Mouse (Mus musculus) NIH3T3 (cell line): ENCODE data around the gene B4galt1.
A peak's percentile ranks its signal among the peaks of the same experiment; 100 is the strongest.

ENCODE experiments used
- DNase-seq: peaks from one replicate; pipeline ENCODE4 v3.0.0-alpha.2; 2012; ENCODE audit warnings: low read depth

Gene B4galt1

GRCm38 (mm10) chr4:40872129-40872528 lies 18.3 kb upstream of the B4galt1 start:
- no peak for DNase-seq

- DNase-seq = no peak
Observed at GRCm38 (mm10) chr4:40870206-40870605, 16.4 kb upstream of the B4galt1 start.

DNA sequence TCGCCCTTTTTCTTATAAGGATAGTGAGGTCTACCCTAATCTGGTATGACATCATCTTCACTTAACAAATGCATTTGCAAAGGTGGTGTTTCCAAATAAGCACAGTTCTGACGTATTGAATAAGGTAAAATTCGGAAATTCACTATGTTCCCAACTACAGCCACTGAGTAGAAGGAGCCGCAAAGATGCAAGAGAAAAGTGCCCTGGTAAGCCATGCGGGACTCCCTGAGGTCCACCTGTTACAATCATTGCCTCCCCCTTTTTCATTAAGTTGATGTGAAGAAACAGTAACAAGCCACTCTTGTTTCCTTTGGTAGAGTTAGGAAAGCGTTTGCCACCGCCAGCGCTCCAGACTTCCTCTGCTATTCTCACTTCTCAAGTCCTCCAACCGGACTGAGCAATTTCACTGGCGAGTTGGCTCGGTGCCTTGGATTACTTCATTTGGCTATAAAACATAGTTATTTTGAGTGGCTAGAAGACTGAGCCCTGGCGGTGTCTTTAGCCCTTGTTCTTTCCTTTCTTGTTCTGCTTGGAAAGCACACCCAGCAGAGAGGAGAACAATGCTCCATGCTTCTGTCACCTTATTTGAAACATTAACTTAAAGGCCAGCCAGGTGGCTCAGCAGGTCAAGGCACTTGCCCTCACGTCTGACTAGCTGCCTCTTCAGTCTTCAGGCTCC lies 14.9 kb upstream of the B4galt1 start:
- DNase-seq = peak; percentile 87

- DNase-seq = no peak
Observed at GRCm38 (mm10) chr4:40864361-40864760, 10.6 kb upstream of the B4galt1 start.

GRCm38 (mm10) chr4:40863340-40863739 lies 9.5 kb upstream of the B4galt1 start:
- no peak for DNase-seq

GRCm38 (mm10) chr4:40861131-40861530 lies 7.3 kb upstream of the B4galt1 start:
- DNase-seq = no peak

DNA sequence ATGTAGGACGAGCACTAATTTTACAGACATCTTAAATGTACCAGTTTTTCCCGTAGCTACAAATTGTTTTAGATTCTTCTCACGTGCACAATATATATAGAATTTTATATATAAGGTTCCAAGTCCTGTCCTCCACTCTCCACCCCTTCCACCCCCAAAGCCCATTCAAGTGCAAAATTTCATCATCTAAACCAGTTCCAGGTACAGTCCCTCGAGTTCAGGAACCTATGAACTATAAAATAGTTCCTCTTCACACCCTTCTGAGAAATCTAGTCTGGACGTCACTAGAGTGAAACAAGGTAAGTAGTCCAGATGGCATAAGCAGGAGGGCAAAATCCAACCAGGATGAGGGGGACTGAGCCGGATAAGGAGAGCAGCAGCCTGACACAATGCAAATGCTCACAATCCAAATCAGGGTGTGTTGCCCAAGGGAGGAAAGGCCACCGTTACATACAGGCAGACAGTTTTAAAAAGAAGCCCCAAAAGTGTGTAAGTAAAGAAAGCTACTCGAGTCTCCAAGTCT lies 4.1 kb upstream of the B4galt1 start:
- no peak for DNase-seq

DNA sequence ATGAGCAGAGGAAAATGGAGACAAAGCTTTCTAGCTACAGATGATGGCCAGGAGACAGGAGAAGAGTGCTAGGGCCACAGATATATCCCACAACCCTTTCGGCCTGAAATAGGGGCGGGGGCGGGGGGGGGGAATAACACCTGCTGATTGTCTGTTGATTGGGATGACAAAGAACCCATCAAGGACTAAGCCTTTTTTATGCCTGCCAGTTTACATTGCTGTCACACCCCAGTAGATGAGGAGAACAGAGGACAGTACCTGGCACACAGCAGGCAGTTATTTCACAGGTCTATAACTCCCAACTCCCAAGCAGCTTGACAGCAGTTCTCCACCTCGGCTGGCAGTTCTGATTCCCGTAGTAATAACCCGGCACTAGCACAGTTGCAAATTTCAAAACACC lies 2.8 kb upstream of the B4galt1 start:
- DNase-seq = no peak

DNA sequence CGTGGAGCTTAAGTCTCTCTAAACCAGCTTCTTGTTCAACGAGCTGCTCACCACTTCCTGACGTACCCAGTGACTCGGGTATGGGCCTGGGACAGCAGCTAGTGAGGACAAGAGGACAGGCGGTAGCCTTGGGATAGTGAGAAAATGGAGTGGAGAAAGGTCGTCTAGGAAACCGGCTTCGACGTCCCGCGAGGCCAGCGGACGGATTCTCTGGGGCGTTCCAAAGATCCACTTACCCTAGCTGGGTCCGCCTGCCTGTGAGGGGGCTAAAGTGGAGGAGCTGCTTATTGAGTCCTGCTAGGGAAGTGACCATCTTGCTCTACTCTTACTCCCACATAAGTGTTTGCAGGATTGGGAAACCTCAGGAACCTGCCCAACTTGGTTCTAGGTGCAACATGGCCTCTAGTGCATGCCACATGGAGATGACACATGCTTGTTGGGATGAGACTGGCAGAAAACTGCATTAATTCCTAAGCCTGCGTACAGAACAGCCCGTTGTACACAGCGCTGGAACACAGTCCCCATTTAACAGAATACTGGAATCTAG lies 655 bp upstream of the B4galt1 start:
- DNase-seq = no peak

DNA sequence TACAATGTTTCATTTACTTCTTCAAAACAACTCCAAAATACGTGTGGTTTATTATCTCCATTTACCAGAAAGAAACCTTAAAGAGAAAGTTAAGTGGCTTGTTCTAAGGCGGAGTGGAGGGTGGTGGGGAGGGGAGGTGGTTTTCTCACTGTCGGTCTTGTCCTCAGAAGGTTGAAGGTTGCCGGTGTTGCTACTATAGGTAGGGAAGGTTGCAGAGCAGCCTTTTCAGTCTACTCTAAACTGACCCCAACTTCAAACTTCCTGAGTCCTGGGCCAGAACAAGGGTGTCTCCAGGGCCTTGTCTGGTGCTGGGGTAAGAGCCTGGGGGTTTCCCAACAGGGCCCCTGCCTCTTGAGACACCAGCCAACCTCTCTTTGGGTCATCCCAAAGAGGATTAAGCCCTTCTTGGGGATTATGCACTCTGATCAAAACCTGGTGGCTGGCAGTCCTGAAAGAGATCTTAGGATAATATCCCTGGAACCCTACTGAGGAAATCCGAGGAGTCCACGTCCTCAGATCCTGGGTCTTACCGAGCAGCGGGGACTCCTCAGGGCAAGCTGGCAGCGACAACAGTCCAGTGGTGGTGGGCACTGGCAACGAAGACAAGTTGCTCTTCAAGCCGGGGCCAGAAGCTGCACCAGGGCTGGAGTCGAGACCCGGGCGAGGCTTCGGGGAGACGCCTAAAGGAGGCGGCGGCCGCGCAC lies 792 bp downstream of the B4galt1 start:
- DNase-seq = no peak

- DNase-seq = peak; percentile 76
Observed at GRCm38 (mm10) chr4:40852249-40852781, 1.5 kb downstream of the B4galt1 start.

DNA sequence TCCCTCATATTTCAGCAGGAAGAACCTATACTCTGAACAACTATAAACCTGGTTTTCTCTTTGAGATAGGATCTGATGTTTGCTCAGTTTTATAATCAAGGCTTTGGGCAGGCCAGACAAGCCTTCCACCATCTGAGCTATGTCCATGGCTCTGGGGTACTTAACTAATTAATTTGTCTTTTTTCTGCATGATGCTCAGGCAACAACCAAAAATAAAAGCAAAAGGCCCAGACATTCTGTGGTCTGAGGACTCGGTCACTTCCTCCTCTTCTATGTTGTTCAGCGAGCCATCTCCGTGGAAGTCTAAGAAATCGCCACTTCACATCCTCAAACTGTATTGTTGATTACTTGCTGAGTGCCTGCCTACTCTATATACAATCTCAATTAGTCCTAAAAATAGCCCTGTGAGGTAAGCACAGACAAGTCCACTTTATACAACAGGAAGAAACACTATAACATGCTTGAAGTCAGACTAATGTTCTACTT lies 2.0 kb downstream of the B4galt1 start:
- DNase-seq = no peak

DNA sequence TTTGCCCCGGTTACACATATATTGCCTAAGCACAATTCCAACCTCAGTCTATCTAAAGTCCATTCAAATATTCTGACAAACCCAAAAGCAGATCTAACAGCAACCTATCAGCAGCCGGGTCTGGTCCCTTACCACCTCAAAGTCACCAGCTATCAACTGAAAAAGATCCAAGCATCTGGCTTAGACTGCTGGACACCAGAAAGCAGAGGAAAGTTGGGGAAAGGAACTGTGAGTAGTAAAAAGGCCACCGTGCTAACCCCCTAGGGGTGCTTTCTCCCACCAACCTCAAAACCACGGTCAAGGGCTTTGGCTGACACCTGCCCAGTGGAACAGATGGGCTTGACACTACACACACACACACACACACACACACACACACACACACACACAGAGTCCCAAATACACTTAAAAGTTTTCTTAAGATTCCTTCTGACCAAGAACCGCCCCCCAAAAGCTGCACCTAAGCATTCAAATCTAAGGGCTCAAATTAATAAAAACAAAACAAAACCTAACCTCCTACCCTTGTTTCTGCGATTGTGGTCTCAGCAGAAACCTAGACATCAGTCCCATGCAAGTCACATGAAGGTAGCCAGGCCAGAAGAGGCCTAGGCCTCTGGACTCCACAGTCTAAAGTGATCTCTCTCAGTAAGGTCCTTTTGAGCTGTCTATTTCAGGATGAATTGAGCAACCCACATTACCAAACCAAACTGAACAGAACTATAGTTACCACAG lies 2.6 kb downstream of the B4galt1 start:
- peak; percentile 42 for DNase-seq

DNA sequence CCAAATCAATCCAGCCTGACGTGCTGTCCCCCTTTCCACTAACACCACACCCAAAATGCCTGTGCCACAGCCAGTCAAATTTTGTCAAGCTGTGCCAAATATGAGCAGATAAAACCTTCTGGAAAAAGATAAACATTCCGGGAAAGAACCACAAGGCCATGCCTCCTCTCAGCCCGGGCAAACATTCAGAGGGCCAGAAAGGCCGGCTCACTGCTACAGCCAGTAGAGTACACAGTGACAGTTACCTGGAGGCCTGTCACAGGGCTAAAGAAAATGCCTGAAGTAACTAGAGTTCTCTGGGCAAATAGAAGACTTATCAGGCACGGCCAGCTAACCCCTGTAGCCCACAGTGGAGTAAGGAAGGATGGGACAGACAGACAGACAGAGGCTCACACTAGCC lies 3.2 kb downstream of the B4galt1 start:
- DNase-seq = no peak

GRCm38 (mm10) chr4:40849518-40849917 lies 4.3 kb downstream of the B4galt1 start:
- no peak for DNase-seq

DNA sequence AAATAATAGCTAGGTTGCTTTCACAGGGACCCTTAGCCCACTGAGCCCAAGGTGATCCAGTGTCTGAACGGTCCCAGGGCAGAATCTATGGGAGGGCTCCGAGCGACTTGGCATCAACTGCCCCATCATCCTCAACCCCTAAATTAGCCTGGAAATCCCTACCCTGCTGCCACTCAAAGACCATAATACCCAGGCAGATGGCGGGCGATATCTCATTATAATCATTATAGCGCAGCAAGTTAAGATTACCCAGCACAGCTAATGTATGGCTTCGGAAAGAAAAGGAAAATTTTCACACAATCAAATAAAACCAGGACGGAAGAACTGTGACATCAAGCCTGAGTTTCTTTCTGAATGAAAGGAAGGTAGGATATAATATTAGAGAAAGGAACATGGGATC lies 5.6 kb downstream of the B4galt1 start:
- no peak for DNase-seq

- DNase-seq = peak; percentile 44
Observed at GRCm38 (mm10) chr4:40847160-40847559, 6.6 kb downstream of the B4galt1 start.

DNA sequence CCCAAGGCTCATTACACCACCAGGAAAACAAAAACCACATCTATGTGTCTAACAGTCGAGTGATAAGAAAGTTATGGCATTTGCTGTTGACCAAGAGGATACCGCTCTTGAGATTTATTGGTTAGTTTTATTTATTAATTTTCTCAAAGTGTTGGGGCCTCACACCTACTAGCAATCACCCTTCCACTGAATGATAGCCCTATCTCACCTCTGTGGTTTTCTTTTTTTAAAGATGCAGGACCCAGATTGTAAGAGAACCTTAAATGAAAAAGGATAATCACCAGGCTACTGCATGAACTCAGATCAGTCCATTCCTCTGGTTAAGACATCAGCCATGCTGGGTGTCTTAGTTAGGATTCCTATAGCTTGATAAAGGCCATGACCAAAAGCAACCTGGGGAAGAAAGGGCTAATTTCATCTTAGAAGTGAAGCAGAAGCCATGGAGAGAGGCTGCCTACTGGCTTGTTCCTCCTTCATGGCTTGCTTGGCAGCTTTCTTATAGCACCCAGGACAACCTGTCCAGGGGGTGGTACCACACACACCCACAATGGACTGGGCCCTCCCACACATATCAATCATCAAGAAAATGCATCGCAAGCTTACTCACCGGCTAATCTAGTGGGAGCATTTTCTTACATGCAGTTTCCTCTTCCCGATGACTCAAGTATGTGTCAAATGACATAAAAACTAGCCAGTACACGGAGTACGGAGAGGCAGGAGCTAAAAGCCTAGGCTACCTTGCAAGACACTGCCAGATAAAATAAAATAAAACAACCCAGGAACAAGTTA lies 7.5 kb downstream of the B4galt1 start:
- DNase-seq = peak; percentile 71

DNA sequence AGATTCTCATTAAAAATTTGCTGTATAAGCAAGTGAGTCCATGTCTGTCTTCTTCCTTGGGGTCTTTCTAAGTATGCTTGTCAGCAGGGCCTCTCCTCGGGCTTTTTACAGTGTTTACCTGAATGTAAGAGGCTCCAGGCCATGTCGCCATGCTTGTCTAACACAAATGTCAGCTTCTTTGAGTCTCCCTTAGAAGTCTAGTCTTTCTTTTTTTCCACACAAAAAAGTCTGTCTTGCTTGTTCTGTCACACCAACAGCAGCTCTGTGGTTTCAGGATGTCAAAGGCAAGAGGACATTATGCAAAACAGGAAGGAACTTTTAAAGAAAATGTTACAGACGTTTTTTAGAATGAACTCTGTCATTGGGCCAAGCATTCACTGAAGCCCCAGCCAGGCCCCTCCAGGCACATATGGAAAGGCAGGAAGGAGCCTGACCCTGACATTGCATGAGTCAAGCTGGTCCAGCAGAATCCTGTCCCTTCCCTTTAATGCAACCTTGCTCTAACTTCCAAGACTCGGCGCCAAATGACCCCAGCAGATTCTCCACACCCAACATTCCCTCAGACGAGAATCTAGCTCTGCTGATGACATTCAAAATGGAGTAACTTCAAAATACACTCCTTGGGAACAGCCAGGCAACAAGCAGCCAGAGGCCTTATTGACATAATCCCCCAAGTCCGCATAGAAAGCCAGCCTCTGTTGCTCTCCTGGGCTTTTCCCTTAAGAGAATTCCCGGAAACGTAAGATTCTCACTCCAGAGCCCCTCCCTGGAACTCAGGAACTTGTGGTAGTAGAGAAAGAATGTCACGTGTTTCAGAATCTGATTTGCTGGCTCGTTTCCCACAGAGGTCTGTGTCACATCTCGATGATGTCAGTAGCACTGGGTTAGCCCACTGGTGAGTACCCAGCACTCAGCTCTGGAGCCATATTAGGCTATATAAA lies 8.7 kb downstream of the B4galt1 start:
- peak; percentile 85 for DNase-seq

GRCm38 (mm10) chr4:40844251-40844721 lies 9.5 kb downstream of the B4galt1 start:
- peak; percentile 24 for DNase-seq
